Mouse (Mus musculus) liver, embryonic 14.5 days (tissue): ENCODE data around the gene Rxra.

Experiments
- CTCF ChIP-seq: IDR thresholded peaks from 2 replicates; pipeline ENCODE4 v1.5.1; 2016; ENCODE audit warnings: antibody characterized with exemption, low read depth, control low read depth
- EP300 ChIP-seq: IDR thresholded peaks from 2 replicates; pipeline ENCODE4 v1.6.1; 2016; ENCODE audit warnings: antibody characterized with exemption, low read depth

GRCm38 (mm10) chr2:27633471-27633870 is 42.8 kb upstream of the Rxra start:
- TF ChIP-seq CTCF, result no peak
- no peak for TF ChIP-seq EP300
